Mouse (Mus musculus) cerebellum, adult 2 months (tissue): ENCODE measurements around the gene Ankrd35. TPM values are rescaled to one million over a fixed set of nuclear protein-coding genes. Genes with fewer than 3 reads are reported as not detected.
"Not testable (repeated sequence)": the region's sequence is repeated elsewhere in the genome, so short reads cannot be mapped to it uniquely, and the experiment has no call there.

Source experiments
- DNase-seq, 2 experiments: peaks; one replicate each; pipeline ENCODE4 v3.0.0; 2021
- H3K27ac ChIP-seq: fragments of 200-500 bp; 2 replicates; pipeline ENCODE4 v1.5.1; 2012; ENCODE audit warnings: low read length, control low read depth, inconsistent platforms; ENCODE audit not compliant: insufficient read depth
- H3K27me3 ChIP-seq: fragments of 200-500 bp; 2 replicates; pipeline ENCODE4 v1.6.1; 2012; ENCODE audit warnings: inconsistent platforms, mild to moderate bottlenecking, low read length, moderate library complexity; ENCODE audit not compliant: control insufficient read depth, insufficient read depth
- H3K4me1 ChIP-seq: fragments of 200-500 bp; 2 replicates; pipeline ENCODE4 v1.6.1; 2011; ENCODE audit warnings: low read length; ENCODE audit not compliant: control insufficient read depth, insufficient read depth
- H3K4me3 ChIP-seq: fragments of 200-500 bp; replicated peaks from 2 replicates; pipeline ENCODE3; 2011; ENCODE audit warnings: mild to moderate bottlenecking, low read depth, low read length, control low read depth; ENCODE audit not compliant: insufficient read depth
- CTCF ChIP-seq: fragments of 200-500 bp; IDR thresholded peaks from 2 replicates; pipeline ENCODE4 v1.5.1; 2011; ENCODE audit warnings: low read depth, mild to moderate bottlenecking, control low read depth, low read length, moderate library complexity, borderline replicate concordance; ENCODE audit not compliant: insufficient read depth
- POLR2A ChIP-seq: fragments of 200-500 bp; IDR thresholded peaks from 2 replicates; pipeline ENCODE4 v1.6.1; 2011; ENCODE audit warnings: low read length, control low read depth, borderline replicate concordance; ENCODE audit not compliant: insufficient read depth
- WGBS: fragments of 180-500 bp; shearing (Covaris S2); methylation state at CpG from one replicate; pipeline ENCODE4 v1.1.7; 2018; 5-methylcytosine and 5-hydroxymethylcytosine counted together
- polyA plus RNA-seq: library from polyadenylated mRNA; depleted of rRNA; stranded (reverse); fragments of >200 nt; gene quantifications from 2 replicates; pipeline ENCODE4 v1.2.3, GENCODE M21; 2012

Ankrd35 gene
- polyA plus RNA-seq, 1 experiment: 11.6 TPM

GRCm38 (mm10) chr3:96636448-96636847, 33.5 kb upstream of the Ankrd35 start:
- H3K4me1 ChIP-seq: peaks cover 7% of the 10 kb centered on the region
- 55% methylated on average over 11 of the region's 11 CpGs for WGBS
- TF ChIP-seq CTCF: no peak
- no peak for TF ChIP-seq POLR2A
- DNase-seq: no peak
- no peaks in the 10 kb centered on the region for H3K27me3 ChIP-seq
- H3K4me3 ChIP-seq: peak overlapping the region; percentile 29
- no peak overlapping the region for H3K27ac ChIP-seq

- no peak overlapping the region for H3K4me3 ChIP-seq
- no peaks in the 10 kb centered on the region for H3K27me3 ChIP-seq
- WGBS: 56% methylated on average over 1 of the region's 1 CpGs
- peak; percentile 53 to 73 for DNase-seq
- peaks cover 7% of the 10 kb centered on the region for H3K4me1 ChIP-seq
- TF ChIP-seq CTCF (peak; percentile 72), POLR2A (no peak)
- no peak overlapping the region for H3K27ac ChIP-seq
Measured at GRCm38 (mm10) chr3:96639219-96639618, 30.7 kb upstream of the Ankrd35 start.

GRCm38 (mm10) chr3:96645018-96645649, 24.8 kb upstream of the Ankrd35 start, which contains the start of gene Itga10:
Gene Itga10 (plus strand): TSS chr3:96645584.
- no peaks in the 10 kb centered on the region for H3K27me3 ChIP-seq
- no peak within 1 kb of the TSS for H3K4me3 ChIP-seq
- peak in 1 of 2 experiments; percentile 33 for DNase-seq
- no peaks in the 10 kb centered on the region for H3K4me1 ChIP-seq
- 48% methylated on average over 7 of the region's 7 CpGs for WGBS
- H3K27ac ChIP-seq: no peak within 1 kb of the TSS
- peak; percentile 52; the same call in 1 of the 2 replicates for TF ChIP-seq CTCF
- no peak for TF ChIP-seq POLR2A

GRCm38 (mm10) chr3:96647365-96647764, 22.6 kb upstream of the Ankrd35 start:
- H3K4me3 ChIP-seq: no peak overlapping the region
- DNase-seq: no peak
- WGBS: 85% methylated on average over 3 of the region's 3 CpGs
- H3K4me1 ChIP-seq: no peaks in the 10 kb centered on the region
- TF ChIP-seq CTCF: no peak
- no peak for TF ChIP-seq POLR2A
- H3K27me3 ChIP-seq: no peaks in the 10 kb centered on the region
- H3K27ac ChIP-seq: no peak overlapping the region

- no peak overlapping the region for H3K4me3 ChIP-seq
- no peak for TF ChIP-seq CTCF
- no peak for TF ChIP-seq POLR2A
- no peaks in the 10 kb centered on the region for H3K27me3 ChIP-seq
- 97% methylated on average over 2 of the region's 2 CpGs for WGBS
- no peaks in the 10 kb centered on the region; the same call in 1 of the 2 replicates for H3K4me1 ChIP-seq
- no peak overlapping the region for H3K27ac ChIP-seq
- DNase-seq: no peak
Measured at GRCm38 (mm10) chr3:96660901-96661300, 9.0 kb upstream of the Ankrd35 start.

GRCm38 (mm10) chr3:96662731-96663316, 7.1 kb upstream of the Ankrd35 start:
- Histone ChIP-seq H3K27me3 (no peaks in the 10 kb centered on the region), H3K4me3 (peak overlapping the region; percentile 49), H3K27ac (0 out of 2 replicates have a peak overlapping the region, but pooled peaks have one; percentile 17), H3K4me1 (no peaks in the 10 kb centered on the region; the same call in 1 of the 2 replicates)
- WGBS: 23% methylated on average over 8 of the region's 8 CpGs
- TF ChIP-seq CTCF (no peak), POLR2A (no peak)
- peak; percentile 26 to 39 for DNase-seq

GRCm38 (mm10) chr3:96663432-96664239, 6.3 kb upstream of the Ankrd35 start:
- H3K27ac ChIP-seq: peak overlapping the region; percentile 52
- H3K4me3 ChIP-seq: peak overlapping the region; percentile 76
- DNase-seq: peak; percentile 86 to 93
- WGBS: 2% methylated on average over 16 of the region's 18 CpGs
- no peaks in the 10 kb centered on the region; the same call in 1 of the 2 replicates for H3K4me1 ChIP-seq
- peak; percentile 71 for TF ChIP-seq CTCF
- TF ChIP-seq POLR2A: peak; percentile 25; the same call in 1 of the 2 replicates
- H3K27me3 ChIP-seq: no peaks in the 10 kb centered on the region

- H3K27ac ChIP-seq, H3K4me3 ChIP-seq, DNase-seq, H3K4me1 ChIP-seq, H3K27me3 ChIP-seq: not testable (repeated sequence)
- 93% methylated on average over 7 of the region's 7 CpGs for WGBS
Measured at GRCm38 (mm10) chr3:96665732-96666363, 4.1 kb upstream of the Ankrd35 start.
